Mouse (Mus musculus) Patski (cell line): Measurements from ENCODE around the gene A630023A22Rik. TPM values are rescaled to one million over a fixed set of nuclear protein-coding genes. Genes with fewer than 3 reads are reported as not detected.

Experiments used
- ATAC-seq: fragments of 100-300 bp; one replicate; pipeline ENCODE4 v1.8.0; 2021
- CTCF ChIA-PET: fragments of 350-600 bp; sonication (Branson Sonifier 250); formaldehyde crosslinking; loops from one replicate; lab custom pipeline; 2022; ENCODE audit warnings: inconsistent platforms; lab: Charles Lee
- POLR2A ChIA-PET: fragments of 350-600 bp; sonication (Branson Sonifier 250); formaldehyde crosslinking; loops from one replicate; lab custom pipeline; 2022; ENCODE audit warnings: antibody characterized with exemption, inconsistent platforms; lab: Charles Lee
- DNase-seq: peaks from one replicate; pipeline ENCODE4 v3.0.0-alpha.2; 2011; ENCODE audit warnings: low read depth, low spot score
- H3K27me3 ChIP-seq: fragments of 371-371 bp; one replicate; pipeline ENCODE4 v1.5.1; 2021
- CTCF ChIP-seq: fragments of 100-300 bp; IDR thresholded peaks from one replicate; pipeline ENCODE4 v1.5.1; 2021
- in situ Hi-C: fragments of 300-500 bp; cut with MboI; formaldehyde crosslinking; loops from 3 replicates; pipeline ENCODE4 v1.11.1; 2018; ENCODE audit warnings: low pct_unique_long_range_greater_than_20kb, mixed read lengths
- polyA plus RNA-seq: library from polyadenylated mRNA; unstranded; gene quantifications from one replicate; pipeline ENCODE4 v1.2.3, GENCODE M21; 2021

Gene A630023A22Rik
- polyA plus RNA-seq = 1.1 TPM

GRCm38 (mm10) chr14:34102601-34103000 lies at the start of gene A630023A22Rik:
Gene A630023A22Rik, minus strand, starts transcription at chr14:34102754.
- no peaks in the 10 kb centered on the region for H3K27me3 ChIP-seq
- ChIA-PET CTCF (interaction anchor here (1.6 to 7.0 kb wide), 2 partner anchors 12 to 19 kb away, joined by 6 to 66 read pairs; partner anchors contain the start of gene Anxa8), POLR2A (interaction anchor here (0.6 kb wide), 1 partner anchor 266 kb away, joined by 8 read pairs; no protein-coding TSS in a partner anchor)
- in situ Hi-C loops = loop anchor here (10.0 kb wide), 2 partner anchors 138 to 262 kb away; no protein-coding TSS in a partner anchor
- no peak for TF ChIP-seq CTCF
- DNase-seq (no peak), ATAC-seq (no peak)

- in situ Hi-C loops = no loop called here
- no peak for TF ChIP-seq CTCF
- POLR2A ChIA-PET = no interaction called here
- DNase-seq (no peak), ATAC-seq (no peak)
- peaks cover 2% of the 10 kb centered on the region for H3K27me3 ChIP-seq
- CTCF ChIA-PET = no interaction called here
Observed at GRCm38 (mm10) chr14:34152342-34152741, 49.8 kb upstream of the A630023A22Rik start, which contains the start of gene Npy4r. Gene Npy4r, minus strand, starts transcription at chr14:34152489.

DNA sequence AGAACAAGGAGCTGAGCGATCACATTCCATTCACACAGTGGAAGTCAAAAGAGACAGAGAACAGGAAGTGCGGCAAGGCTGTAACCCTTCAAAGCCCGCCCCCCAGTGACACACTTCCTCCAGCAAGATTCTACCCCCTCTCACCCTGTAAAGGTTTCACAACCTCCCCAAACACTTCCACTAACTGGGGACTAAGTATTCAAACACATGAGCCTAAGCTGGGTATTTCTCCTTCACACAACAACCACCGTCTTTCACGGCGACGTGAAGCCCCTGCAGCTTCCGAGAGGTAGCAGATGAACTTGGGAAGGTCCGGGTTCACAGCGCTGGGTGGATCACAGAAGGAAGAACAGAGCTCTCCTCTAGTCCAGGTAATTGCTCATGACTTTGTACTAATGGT lies 40.4 kb upstream of the A630023A22Rik start:
- POLR2A ChIA-PET = no interaction called here
- H3K27me3 ChIP-seq = peaks cover 5% of the 10 kb centered on the region
- CTCF ChIA-PET = no interaction called here
- DNase-seq (no peak), ATAC-seq (no peak)
- no peak for TF ChIP-seq CTCF
- in situ Hi-C loops = no loop called here

- no peak for ATAC-seq
- no peak for TF ChIP-seq CTCF
- POLR2A ChIA-PET = no interaction called here
- in situ Hi-C loops = no loop called here
- CTCF ChIA-PET = no interaction called here
- no peak for DNase-seq
- H3K27me3 ChIP-seq = peaks cover 5% of the 10 kb centered on the region
Observed at GRCm38 (mm10) chr14:34142316-34142715, 39.8 kb upstream of the A630023A22Rik start.

- CTCF ChIA-PET = no interaction called here
- peaks cover 5% of the 10 kb centered on the region for H3K27me3 ChIP-seq
- DNase-seq (no peak), ATAC-seq (no peak)
- in situ Hi-C loops = no loop called here
- POLR2A ChIA-PET = no interaction called here
- no peak for TF ChIP-seq CTCF
Observed at GRCm38 (mm10) chr14:34139671-34140664, 37.4 kb upstream of the A630023A22Rik start.

GRCm38 (mm10) chr14:34135391-34135790 lies 32.8 kb upstream of the A630023A22Rik start:
- in situ Hi-C loops = no loop called here
- ChIA-PET POLR2A (no interaction called here), CTCF (interaction anchor here (1.5 kb wide), 1 partner anchor 62 kb away, joined by 4 read pairs; no protein-coding TSS in a partner anchor)
- no peak for TF ChIP-seq CTCF
- ATAC-seq (no peak), DNase-seq (no peak)
- no peaks in the 10 kb centered on the region for H3K27me3 ChIP-seq

- DNase-seq = no peak
- in situ Hi-C loops = no loop called here
- CTCF ChIA-PET = no interaction called here
- ATAC-seq = no peak
- TF ChIP-seq CTCF = no peak
- H3K27me3 ChIP-seq = peaks cover 8% of the 10 kb centered on the region
- POLR2A ChIA-PET = no interaction called here
Observed at GRCm38 (mm10) chr14:34131216-34131615, 28.7 kb upstream of the A630023A22Rik start.

- no peak for TF ChIP-seq CTCF
- ChIA-PET POLR2A (no interaction called here), CTCF (no interaction called here)
- DNase-seq = no peak
- peaks cover 15% of the 10 kb centered on the region for H3K27me3 ChIP-seq
- no peak for ATAC-seq
- in situ Hi-C loops = no loop called here
Observed at GRCm38 (mm10) chr14:34121691-34122090, 19.1 kb upstream of the A630023A22Rik start.

DNA sequence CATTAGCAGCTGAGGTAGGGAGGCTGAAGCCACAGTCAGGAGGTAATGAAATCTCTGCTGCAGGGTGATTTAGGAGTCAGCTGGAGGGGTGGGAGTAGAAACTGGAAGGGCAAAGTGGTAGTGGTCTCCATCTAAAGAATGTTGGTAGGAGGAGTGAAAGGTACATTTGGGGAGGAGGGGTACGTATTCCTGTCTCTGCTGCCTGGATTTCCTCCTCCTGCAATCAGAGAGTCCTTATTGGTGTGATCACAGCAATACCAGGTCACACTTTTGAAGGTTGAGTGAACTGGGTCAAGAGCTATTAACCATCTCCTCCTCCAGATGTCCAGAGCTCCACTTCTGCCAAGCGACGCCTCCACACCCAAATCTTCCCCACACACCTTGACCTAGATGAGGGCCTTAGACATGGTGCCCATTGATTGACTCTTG lies 18.4 kb upstream of the A630023A22Rik start:
- TF ChIP-seq CTCF = no peak
- POLR2A ChIA-PET = no interaction called here
- DNase-seq (no peak), ATAC-seq (no peak)
- H3K27me3 ChIP-seq = peaks cover 15% of the 10 kb centered on the region
- CTCF ChIA-PET = no interaction called here
- in situ Hi-C loops = no loop called here

DNA sequence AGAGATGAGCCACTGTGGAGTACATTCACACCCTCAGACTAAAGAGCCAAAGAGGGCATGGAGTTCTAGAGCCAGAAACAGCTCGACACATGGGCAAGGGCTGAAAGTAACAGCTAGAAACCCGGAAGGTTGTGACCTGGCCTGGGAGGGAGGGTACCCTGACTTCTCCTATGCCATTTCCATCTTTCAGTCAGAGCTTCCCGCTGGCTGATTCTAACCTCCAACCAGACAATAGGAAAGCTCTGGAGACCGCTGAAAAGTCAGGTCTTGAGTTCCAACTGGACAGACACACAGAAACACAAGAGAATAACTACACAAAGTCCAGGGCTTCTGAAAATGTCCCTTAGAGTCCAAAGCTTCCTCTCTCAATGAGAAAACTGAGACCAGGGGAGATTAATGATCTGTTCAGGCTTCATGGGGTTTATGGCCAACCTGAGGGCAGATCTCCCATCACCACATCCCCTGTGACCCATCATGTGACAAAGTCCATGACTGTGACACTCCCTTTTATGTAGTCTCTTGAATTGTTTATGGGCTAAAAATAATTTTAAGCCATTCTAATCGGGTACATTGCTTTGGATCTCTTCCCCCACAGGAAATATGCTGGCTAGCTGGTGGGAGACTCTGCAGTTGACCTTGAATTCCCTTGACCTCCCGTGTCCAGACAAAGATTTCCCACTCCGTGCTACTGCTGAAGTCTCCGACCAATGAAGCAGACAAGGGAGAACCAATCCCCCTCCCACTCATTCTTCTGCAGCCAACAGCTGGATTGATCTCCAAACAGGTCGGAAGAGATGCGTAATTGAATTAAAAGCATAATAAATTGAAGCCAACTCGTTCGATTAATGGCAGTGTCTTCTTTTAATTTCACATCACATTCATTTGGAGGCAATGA lies 17.7 kb upstream of the A630023A22Rik start:
- H3K27me3 ChIP-seq = peaks cover 9% of the 10 kb centered on the region
- TF ChIP-seq CTCF = no peak
- DNase-seq = no peak
- POLR2A ChIA-PET = no interaction called here
- in situ Hi-C loops = no loop called here
- no peak for ATAC-seq
- CTCF ChIA-PET = interaction anchor here (0.7 kb wide), 1 partner anchor 16 kb away, joined by 3 read pairs; no protein-coding TSS in a partner anchor
